Mouse (Mus musculus): ENCODE data around the gene Leng1.

Gene Leng1

GRCm38 (mm10) chr7:3692382-3692986 is 26.8 kb upstream of the Leng1 start, which contains the start of gene Tsen34:
Gene Tsen34 (plus strand): TSS chr7:3692863.
- DNase-seq (ENCODE audit: low spot score): no peak

- no peak for DNase-seq (ENCODE audit: low spot score)
These were observed 26.3 kb upstream of the Leng1 start for GRCm38 (mm10) chr7:3691919-3692318.

- no peak for DNase-seq (ENCODE audit: low spot score)
These were observed 20.0 kb upstream of the Leng1 start for GRCm38 (mm10) chr7:3685400-3686187.

- no peak for DNase-seq (ENCODE audit: low spot score)
These were observed 19.1 kb upstream of the Leng1 start for GRCm38 (mm10) chr7:3684698-3685097.

GRCm38 (mm10) chr7:3683908-3684550 is 18.4 kb upstream of the Leng1 start:
- peak; percentile 31 for DNase-seq (ENCODE audit: low spot score)

GRCm38 (mm10) chr7:3677342-3677741 is 11.7 kb upstream of the Leng1 start, which contains the start of gene Tmc4:
Gene Tmc4 (minus strand): TSS chr7:3677553.
- no peak for DNase-seq (ENCODE audit: low spot score)

GRCm38 (mm10) chr7:3676371-3676770 is 10.7 kb upstream of the Leng1 start:
- DNase-seq (ENCODE audit: low spot score): no peak

- no peak for DNase-seq (ENCODE audit: low spot score)
These were observed 9.5 kb upstream of the Leng1 start for GRCm38 (mm10) chr7:3675228-3675548.

- DNase-seq (ENCODE audit: low spot score): peak; percentile 88
These were observed 9.0 kb upstream of the Leng1 start for GRCm38 (mm10) chr7:3674507-3675227.

- peak; percentile 27 for DNase-seq (ENCODE audit: low spot score)
These were observed 1.3 kb upstream of the Leng1 start for GRCm38 (mm10) chr7:3666921-3667391.

GRCm38 (mm10) chr7:3664524-3665214 is 971 bp downstream of the Leng1 start:
- DNase-seq (ENCODE audit: low spot score): peak; percentile 33

GRCm38 (mm10) chr7:3658578-3658977 is 7.1 kb downstream of the Leng1 start:
- no peak for DNase-seq (ENCODE audit: low spot score)

- DNase-seq (ENCODE audit: low spot score): no peak
These were observed 8.7 kb downstream of the Leng1 start for GRCm38 (mm10) chr7:3656966-3657365.

- DNase-seq (ENCODE audit: low spot score): no peak
These were observed 19.0 kb downstream of the Leng1 start for GRCm38 (mm10) chr7:3646641-3647040.

GRCm38 (mm10) chr7:3646188-3646587 is 19.5 kb downstream of the Leng1 start:
- no peak for DNase-seq (ENCODE audit: low spot score)

GRCm38 (mm10) chr7:3645488-3646025 is 20.1 kb downstream of the Leng1 start:
- DNase-seq (ENCODE audit: low spot score): peak; percentile 42

GRCm38 (mm10) chr7:3644672-3645487 is 20.8 kb downstream of the Leng1 start, which contains the start of gene Cnot3:
Gene Cnot3 (plus strand): TSS chr7:3645268.
- DNase-seq (ENCODE audit: low spot score): peak; percentile 99

- DNase-seq (ENCODE audit: low spot score): peak; percentile 16
These were observed 21.3 kb downstream of the Leng1 start for GRCm38 (mm10) chr7:3644348-3644671.

- DNase-seq (ENCODE audit: low spot score): no peak
These were observed 21.8 kb downstream of the Leng1 start for GRCm38 (mm10) chr7:3643843-3644242.

- no peak for DNase-seq (ENCODE audit: low spot score)
These were observed 22.2 kb downstream of the Leng1 start for GRCm38 (mm10) chr7:3643412-3643811.

- DNase-seq (ENCODE audit: low spot score): no peak
These were observed 35.2 kb downstream of the Leng1 start for GRCm38 (mm10) chr7:3630478-3630815.
